Mouse (Mus musculus): ENCODE measurements at regions not wholly inside any gene's neighbourhood (a gene's known extent, or its start where the extent isn't known, plus 50 kb on each side); places are given as distances from the start of the nearest gene placed in this dataset.
A peak's percentile ranks its signal among the peaks of the same experiment; 100 is the strongest.

DNA sequence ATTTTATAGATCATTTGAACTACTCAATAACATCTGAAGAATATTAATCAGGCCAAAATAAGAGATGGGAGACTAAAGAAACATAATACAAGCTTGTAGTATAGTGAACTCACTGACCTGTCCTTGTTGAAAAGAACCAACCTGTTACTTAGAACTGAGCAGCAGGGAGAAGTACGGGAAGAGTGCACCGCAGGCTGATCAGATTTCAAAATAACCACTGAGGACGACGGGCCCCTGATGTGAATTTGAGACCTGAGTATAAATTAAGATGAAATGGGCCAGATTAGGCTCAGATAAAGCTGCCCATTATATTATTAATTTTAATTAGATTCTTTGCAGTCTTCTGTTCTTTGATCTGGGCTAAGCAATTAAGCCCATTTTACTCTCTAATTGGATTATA, 391.2 kb upstream of the Tyrp1 start:
- no peak for TF ChIP-seq CTCF (IDR thresholded peaks at IDR 0.05)
- no peaks in the 10 kb centered on the region for H3K27me3 ChIP-seq
- in situ Hi-C loops (cut with MboI; ENCODE audit: low pct_unique_long_range_greater_than_20kb) = no loop called here
- DNase-seq (ENCODE audit: low read depth, low spot score) (no peak), ATAC-seq (no peak)
- POLR2A ChIA-PET = no interaction called here
- CTCF ChIA-PET = no interaction called here

DNA sequence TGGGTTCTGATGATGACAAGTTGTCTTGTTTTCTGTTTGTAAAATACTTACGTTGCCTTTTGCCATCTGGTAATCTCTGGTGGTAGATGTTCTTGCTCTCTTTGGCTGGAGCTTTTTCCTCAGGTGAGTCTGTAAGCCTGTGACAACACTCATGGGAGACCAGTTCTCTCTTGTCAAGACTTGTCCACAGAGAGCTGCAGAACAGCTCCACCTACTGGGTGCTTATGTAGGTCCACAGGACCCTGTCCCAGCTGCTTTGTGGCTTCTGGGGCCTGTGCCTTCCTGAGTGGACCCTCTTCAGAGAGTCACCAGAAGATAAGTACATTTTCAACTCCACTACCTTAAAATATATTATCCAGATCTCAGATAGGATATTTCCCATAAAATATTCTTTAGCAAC, 370.3 kb upstream of the Tyrp1 start:
- ChIA-PET POLR2A (no interaction called here), CTCF (no interaction called here)
- DNase-seq (ENCODE audit: low read depth, low spot score) = no peak
- TF ChIP-seq CTCF (IDR thresholded peaks at IDR 0.05) = no peak
- H3K27me3 ChIP-seq = no peaks in the 10 kb centered on the region
- in situ Hi-C loops (cut with MboI; ENCODE audit: low pct_unique_long_range_greater_than_20kb) = no loop called here
- ATAC-seq = no peak

DNA sequence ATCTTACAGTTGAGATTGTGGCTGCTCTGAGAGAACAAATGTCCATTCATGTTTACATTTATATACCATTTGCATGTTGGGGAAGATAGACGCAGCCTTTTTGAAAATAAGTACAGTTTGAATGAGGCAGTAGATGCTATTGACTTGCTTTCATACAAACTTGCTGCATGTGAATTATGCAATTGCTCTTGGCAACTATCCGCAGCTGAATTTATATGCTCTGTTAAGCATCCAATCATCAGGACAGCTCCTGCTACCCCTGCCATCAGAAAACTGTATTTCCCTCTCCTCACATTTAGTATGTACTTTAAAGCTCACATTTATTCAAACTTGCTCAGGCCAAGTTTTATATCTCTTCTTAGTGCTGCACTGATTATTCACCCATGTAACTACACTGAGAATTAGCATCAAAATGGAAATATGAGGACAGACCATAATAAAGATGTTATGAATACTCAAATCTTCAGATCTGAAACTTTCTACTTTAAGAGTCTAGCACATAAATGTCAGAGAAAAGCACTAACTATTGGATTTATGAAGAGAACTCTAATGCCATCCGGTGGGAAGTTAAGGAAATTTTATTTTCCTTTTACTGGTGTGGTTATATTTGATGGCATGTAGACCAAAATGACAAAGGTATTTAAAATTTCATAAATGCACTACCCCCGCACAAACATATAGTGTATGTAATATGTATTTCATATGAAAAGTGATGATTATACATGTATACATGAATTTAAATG, 358.0 kb upstream of the Tyrp1 start:
- in situ Hi-C loops (cut with MboI; ENCODE audit: low pct_unique_long_range_greater_than_20kb) = no loop called here
- CTCF ChIA-PET = no interaction called here
- DNase-seq (ENCODE audit: low read depth, low spot score) (no peak), ATAC-seq (no peak)
- POLR2A ChIA-PET = no interaction called here
- no peaks in the 10 kb centered on the region for H3K27me3 ChIP-seq
- no peak for TF ChIP-seq CTCF (IDR thresholded peaks at IDR 0.05)

DNA sequence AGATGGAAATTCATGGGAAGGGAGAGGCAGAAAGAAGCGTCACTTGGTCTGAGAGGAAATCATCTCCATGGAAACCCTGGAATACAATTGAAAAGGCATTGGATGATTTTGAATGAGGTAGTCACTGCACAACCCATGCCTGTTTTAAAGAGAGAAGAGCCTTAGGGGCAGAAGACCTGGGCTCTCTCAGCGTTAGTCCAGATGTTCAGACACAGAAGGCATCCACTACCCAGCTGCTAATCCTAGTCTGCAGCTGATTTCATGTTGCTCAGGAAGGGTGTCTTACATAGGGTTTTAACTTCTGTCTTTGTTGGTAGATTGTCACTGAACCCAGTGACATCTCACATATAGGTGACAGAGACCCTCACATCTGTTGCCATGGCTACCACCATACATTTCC, 318.8 kb upstream of the Tyrp1 start:
- H3K27me3 ChIP-seq = no peaks in the 10 kb centered on the region
- TF ChIP-seq CTCF (IDR thresholded peaks at IDR 0.05) = no peak
- ATAC-seq (no peak), DNase-seq (ENCODE audit: low read depth, low spot score) (no peak)
- POLR2A ChIA-PET = no interaction called here
- CTCF ChIA-PET = no interaction called here
- in situ Hi-C loops (cut with MboI; ENCODE audit: low pct_unique_long_range_greater_than_20kb) = no loop called here

DNA sequence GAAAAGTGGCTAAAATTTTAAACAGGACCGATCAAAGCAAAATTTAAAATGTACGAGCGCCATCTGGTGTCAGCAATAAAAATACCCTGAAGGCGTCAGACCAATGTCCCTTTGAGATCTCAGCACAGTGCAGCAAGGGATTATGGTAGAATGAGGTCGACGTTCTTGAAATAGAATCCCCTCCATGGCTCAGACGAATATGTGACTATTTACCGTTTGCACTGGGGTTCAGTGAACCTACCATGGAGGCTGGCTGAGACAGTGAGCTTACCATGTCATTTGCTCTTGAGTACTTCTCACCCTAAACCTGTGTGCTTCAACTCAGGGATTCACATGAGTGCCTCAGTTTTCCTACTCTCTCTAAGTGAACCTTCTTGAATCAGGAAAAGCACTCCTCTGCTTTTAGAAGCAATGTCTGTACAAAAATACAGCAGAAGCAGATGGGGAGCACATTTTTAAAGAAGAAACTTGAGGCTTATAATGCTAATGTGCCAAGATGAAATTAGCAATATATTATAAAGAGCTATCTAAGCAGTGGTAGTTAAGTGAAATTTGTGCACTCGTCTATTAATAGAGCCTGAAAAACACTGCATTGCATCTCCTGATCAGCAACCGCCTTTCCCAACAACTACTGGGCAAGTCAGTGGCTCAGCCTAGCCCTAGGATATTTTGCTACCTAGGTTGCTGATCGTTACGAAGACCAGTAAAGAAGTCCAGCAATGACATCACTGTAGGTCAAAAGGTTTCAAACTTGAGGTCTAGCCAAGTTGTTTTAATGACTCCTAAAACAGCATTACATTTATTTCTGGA, 316.2 kb upstream of the Tyrp1 start:
- in situ Hi-C loops (cut with MboI; ENCODE audit: low pct_unique_long_range_greater_than_20kb) = no loop called here
- ChIA-PET CTCF (interaction anchor here (0.9 to 1.2 kb wide), 2 partner anchors 10 to 11 kb away, joined by 3 read pairs; no protein-coding TSS in a partner anchor), POLR2A (no interaction called here)
- H3K27me3 ChIP-seq = no peaks in the 10 kb centered on the region
- TF ChIP-seq CTCF (IDR thresholded peaks at IDR 0.05) = peak; percentile 66
- ATAC-seq = peak; percentile 31
- DNase-seq (ENCODE audit: low read depth, low spot score) = no peak

DNA sequence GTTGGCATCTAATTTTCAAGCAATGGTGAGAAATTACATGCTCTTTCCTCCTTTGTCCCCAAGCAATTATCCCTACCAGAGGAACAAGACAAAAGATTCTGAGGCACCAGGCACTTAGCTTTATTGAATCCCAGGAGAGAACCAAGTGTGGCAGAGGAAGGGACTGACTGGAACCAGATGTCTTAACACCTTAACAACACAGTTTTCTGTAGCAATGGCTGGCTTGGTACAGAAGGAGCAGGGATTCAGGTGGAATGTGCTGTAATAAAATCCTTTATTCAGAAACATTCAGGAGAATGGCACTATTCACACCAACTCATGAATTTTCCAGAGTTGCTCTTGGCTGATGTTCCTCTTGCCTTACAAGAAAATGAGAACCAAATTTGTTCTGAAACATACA, 315.3 kb upstream of the Tyrp1 start:
- no peak for DNase-seq (ENCODE audit: low read depth, low spot score)
- ChIA-PET POLR2A (no interaction called here), CTCF (interaction anchor here (1.2 kb wide), 1 partner anchor 9 kb away, joined by 3 read pairs; no protein-coding TSS in a partner anchor)
- no peak for ATAC-seq
- H3K27me3 ChIP-seq = no peaks in the 10 kb centered on the region
- no peak for TF ChIP-seq CTCF (IDR thresholded peaks at IDR 0.05)
- in situ Hi-C loops (cut with MboI; ENCODE audit: low pct_unique_long_range_greater_than_20kb) = no loop called here

DNA sequence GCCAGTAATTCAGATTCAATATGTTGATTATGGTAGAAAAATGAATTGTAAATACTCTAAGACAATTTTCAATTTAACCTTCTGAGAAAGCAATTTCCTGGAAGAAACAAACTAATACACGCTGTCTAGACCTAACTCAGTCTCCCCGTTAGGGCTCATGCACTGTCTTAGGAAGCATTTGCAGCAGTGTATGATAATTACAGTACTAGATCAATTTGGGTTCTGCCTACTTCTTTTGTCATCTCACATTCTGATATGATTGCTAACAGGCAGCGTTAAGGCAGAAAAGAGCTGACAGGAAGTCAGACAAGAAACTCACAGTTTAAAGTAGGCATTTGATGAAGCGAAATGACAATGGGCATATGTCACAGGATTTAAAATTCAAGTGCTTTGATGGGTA, 294.1 kb upstream of the Tyrp1 start:
- no peak for TF ChIP-seq CTCF (IDR thresholded peaks at IDR 0.05)
- ChIA-PET CTCF (no interaction called here), POLR2A (no interaction called here)
- in situ Hi-C loops (cut with MboI; ENCODE audit: low pct_unique_long_range_greater_than_20kb) = loop anchor here (10.0 kb wide), 1 partner anchor 225 kb away; no protein-coding TSS in a partner anchor
- ATAC-seq (no peak), DNase-seq (ENCODE audit: low read depth, low spot score) (no peak)
- no peaks in the 10 kb centered on the region for H3K27me3 ChIP-seq

DNA sequence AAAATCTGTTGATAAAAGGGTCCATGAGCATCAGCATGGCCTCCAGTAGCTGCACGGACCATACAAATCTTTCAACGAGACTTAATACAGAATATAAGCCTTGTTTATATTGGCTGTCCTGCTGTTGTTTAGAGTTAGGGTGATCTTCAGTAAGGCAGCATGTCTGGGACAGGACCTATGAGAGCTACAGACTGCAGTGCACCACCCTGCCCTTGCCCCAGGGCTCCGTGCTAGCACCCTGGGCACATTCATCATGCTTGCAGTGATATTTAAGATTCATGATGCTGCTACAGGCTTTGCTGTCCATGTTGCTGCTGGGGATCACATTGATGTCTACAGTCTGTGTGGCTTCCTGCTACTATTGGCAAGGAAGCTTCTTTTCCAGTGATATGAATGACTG, 288.8 kb upstream of the Tyrp1 start:
- ATAC-seq (no peak), DNase-seq (ENCODE audit: low read depth, low spot score) (no peak)
- in situ Hi-C loops (cut with MboI; ENCODE audit: low pct_unique_long_range_greater_than_20kb) = no loop called here
- POLR2A ChIA-PET = no interaction called here
- TF ChIP-seq CTCF (IDR thresholded peaks at IDR 0.05) = no peak
- CTCF ChIA-PET = interaction anchor here (0.8 kb wide), 1 partner anchor 43 kb away, joined by 3 read pairs; no protein-coding TSS in a partner anchor
- H3K27me3 ChIP-seq = no peaks in the 10 kb centered on the region

DNA sequence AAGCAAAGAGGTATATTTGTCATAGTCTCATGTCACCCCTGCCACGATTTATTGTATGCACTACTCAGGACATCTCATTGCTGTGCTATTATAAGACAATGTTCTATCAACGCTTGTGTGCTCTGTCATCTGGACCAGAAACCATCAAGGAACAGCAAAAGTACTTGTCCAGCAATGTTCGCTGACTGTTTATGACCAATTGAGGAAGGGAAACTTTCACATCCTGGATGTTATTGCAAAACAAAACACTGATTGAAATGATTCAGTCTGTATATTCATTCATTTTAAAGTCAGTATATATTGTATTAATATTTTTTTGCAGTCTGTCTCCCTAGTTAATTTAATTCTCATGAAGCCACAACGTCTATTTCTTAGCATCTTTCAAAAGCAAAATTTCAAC, 244.5 kb upstream of the Tyrp1 start:
- in situ Hi-C loops (cut with MboI; ENCODE audit: low pct_unique_long_range_greater_than_20kb) = no loop called here
- no peak for ATAC-seq
- H3K27me3 ChIP-seq = no peaks in the 10 kb centered on the region
- DNase-seq (ENCODE audit: low read depth, low spot score) = no peak
- CTCF ChIA-PET = interaction anchor here (1.5 kb wide), 1 partner anchor 14 kb away, joined by 4 read pairs; no protein-coding TSS in a partner anchor
- TF ChIP-seq CTCF (IDR thresholded peaks at IDR 0.05) = no peak
- POLR2A ChIA-PET = no interaction called here

DNA sequence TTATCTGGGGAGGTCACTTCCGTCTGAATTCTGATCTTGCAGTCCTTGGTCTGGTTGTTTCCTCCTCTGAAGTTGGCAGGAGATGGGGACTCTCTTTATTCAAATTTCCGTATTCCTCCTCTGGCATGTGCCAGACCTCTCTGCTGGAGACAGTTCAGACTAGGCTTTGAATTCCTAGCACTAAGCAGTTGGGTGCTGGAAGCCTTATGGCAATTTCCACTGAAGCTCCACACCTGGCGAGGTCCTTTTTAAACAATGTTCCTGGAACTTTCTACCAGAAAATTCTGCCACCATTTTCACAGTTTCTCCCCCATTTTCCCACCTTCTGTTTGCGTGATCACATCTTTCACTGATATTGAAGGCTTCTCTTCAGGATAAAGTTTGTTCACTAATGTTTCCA, 205.7 kb upstream of the Tyrp1 start:
- ATAC-seq (no peak), DNase-seq (ENCODE audit: low read depth, low spot score) (no peak)
- in situ Hi-C loops (cut with MboI; ENCODE audit: low pct_unique_long_range_greater_than_20kb) = no loop called here
- H3K27me3 ChIP-seq = peaks cover 6% of the 10 kb centered on the region
- ChIA-PET CTCF (no interaction called here), POLR2A (no interaction called here)
- TF ChIP-seq CTCF (IDR thresholded peaks at IDR 0.05) = no peak

DNA sequence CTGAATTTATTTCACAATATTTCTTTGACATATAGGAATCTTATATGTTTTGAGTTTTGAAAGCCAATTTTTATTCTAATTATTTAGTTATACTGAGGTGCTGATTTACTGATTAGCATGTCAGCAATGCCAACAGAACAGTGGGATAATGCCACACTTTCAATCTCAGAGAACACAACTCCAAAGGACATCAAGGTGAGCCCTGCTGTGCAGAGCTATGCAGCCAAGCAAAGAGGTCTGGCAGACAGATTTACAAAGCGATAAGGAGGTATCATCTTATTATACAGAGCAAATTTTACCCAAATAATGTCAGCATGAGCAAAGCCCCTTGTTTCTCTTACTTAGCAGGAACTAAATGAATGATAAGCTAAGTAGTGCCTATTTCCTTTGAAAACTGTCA, 204.7 kb upstream of the Tyrp1 start:
- ChIA-PET CTCF (no interaction called here), POLR2A (no interaction called here)
- peaks cover 6% of the 10 kb centered on the region for H3K27me3 ChIP-seq
- no peak for ATAC-seq
- no peak for TF ChIP-seq CTCF (IDR thresholded peaks at IDR 0.05)
- in situ Hi-C loops (cut with MboI; ENCODE audit: low pct_unique_long_range_greater_than_20kb) = no loop called here
- DNase-seq (ENCODE audit: low read depth, low spot score) = no peak

Data from Patski (cell line).